In genomic region chr6:122569113-122569512, GRCm38 (mm10) we compare ENCODE assay signal across 23 mouse cellular contexts. TPM values are rescaled to one million over a fixed set of nuclear protein-coding genes. Genes with fewer than 3 reads are reported as not detected.
"Had no signal": no experiment of that assay in that cellular context is flagged by ENCODE, and none has a peak within 500 bp of the region (broad histone marks: within the 10 kb centered on the region; RNA-seq: fewer than 3 reads in every experiment).

No protein-coding gene starts in this region.

- ATAC-seq: inflammation-experienced regulatory T-cells, adult 6 months; intestine, postnatal 0 days; liver, embryonic 12.5 days had no signal

- H3K36me3 ChIP-seq: limb, embryonic 15.5 days; liver, embryonic 12.5 days; midbrain, embryonic 12.5 days; neural tube, embryonic 12.5 days had no signal

- H3K27ac ChIP-seq: limb, embryonic 15.5 days; liver, embryonic 12.5 days; midbrain, embryonic 12.5 days; neural tube, embryonic 12.5 days had no signal

- H3K4me1 ChIP-seq: limb, embryonic 15.5 days; midbrain, embryonic 12.5 days; neural tube, embryonic 12.5 days had no signal

- H3K4me2 ChIP-seq: limb, embryonic 15.5 days; liver, embryonic 12.5 days; lung, embryonic 14.5 days; midbrain, embryonic 12.5 days; neural tube, embryonic 12.5 days had no signal

- H3K9ac ChIP-seq: limb, embryonic 15.5 days; liver, embryonic 12.5 days; lung, embryonic 14.5 days; midbrain, embryonic 12.5 days; neural tube, embryonic 12.5 days had no signal

- DNase-seq: kidney, adult 8-10 months; kidney, postnatal 25 days; lung, embryonic 14.5 days; lung, postnatal 10 days; lung, postnatal 4 days; spleen, adult 18-20 months; thymus, adult 2 months; thymus, postnatal 25 days had no signal

- H3K9me3 ChIP-seq: limb, embryonic 15.5 days; liver, embryonic 12.5 days; midbrain, embryonic 12.5 days; neural tube, embryonic 12.5 days had no signal

- H3K4me3 ChIP-seq: limb, embryonic 15.5 days; liver, embryonic 12.5 days; midbrain, embryonic 12.5 days; myocyte; neural tube, embryonic 12.5 days had no signal

- H3K27me3 ChIP-seq: limb, embryonic 15.5 days; neural tube, embryonic 12.5 days had no signal

RNA-seq across cellular contexts. Expression of gene Aicda, which starts 15.5 kb away (rescaled TPM):
- total RNA-seq: layer of hippocampus, postnatal 25 days; left cerebral cortex, adult 8-10 months; left cerebral cortex, postnatal 25 days had no signal
- polyA plus RNA-seq: intestine, postnatal 0 days; kidney, embryonic 16.5 days; liver, embryonic 12.5 days; liver, embryonic 16.5 days; lung, embryonic 14.5 days; midbrain, embryonic 12.5 days; myocyte; stomach, embryonic 14.5 days; urinary bladder, adult 2 months had no signal

RNA-seq across cellular contexts. Expression of gene Gdf3, which starts 40.8 kb away (rescaled TPM):
- total RNA-seq: layer of hippocampus, postnatal 25 days; left cerebral cortex, adult 8-10 months; left cerebral cortex, postnatal 25 days had no signal
- polyA plus RNA-seq: inflammation-experienced regulatory T-cells, adult 6 months; kidney, embryonic 16.5 days; lung, embryonic 14.5 days; midbrain, embryonic 12.5 days; myocyte; neural tube, embryonic 12.5 days; stomach, embryonic 14.5 days; urinary bladder, adult 2 months had no signal

RNA-seq across cellular contexts. Expression of gene Dppa3, which starts 57.1 kb away (rescaled TPM):
- total RNA-seq: layer of hippocampus, postnatal 25 days; left cerebral cortex, adult 8-10 months; left cerebral cortex, postnatal 25 days had no signal
- polyA plus RNA-seq: inflammation-experienced regulatory T-cells, adult 6 months; intestine, postnatal 0 days; kidney, embryonic 16.5 days; limb, embryonic 11.5 days; limb, embryonic 15.5 days; liver, embryonic 12.5 days; liver, embryonic 16.5 days; lung, embryonic 14.5 days; midbrain, embryonic 12.5 days; myocyte; neural tube, embryonic 12.5 days; stomach, embryonic 14.5 days had no signal
